Mouse (Mus musculus): ENCODE measurements at regions not wholly inside any gene's neighbourhood (a gene's known extent, or its start where the extent isn't known, plus 50 kb on each side); places are given as distances from the start of the nearest gene placed in this dataset.

GRCm38 (mm10) chr6:14195351-14195750 lies 324.0 kb upstream of the 2610001J05Rik start:
- no peak for TF ChIP-seq CTCF (IDR thresholded peaks at IDR 0.05; ENCODE audit: control insufficient read depth, insufficient read depth, low read length)
- TF ChIP-seq POLR2A (IDR thresholded peaks at IDR 0.05; ENCODE audit: borderline replicate concordance, control insufficient read depth, low read depth, low read length), result no peak

Data from bone marrow, adult 2 months (tissue).